Mouse (Mus musculus) cerebellum, adult 9-10 months (tissue): ENCODE data around the gene Lmntd2.

Experiments
- DNase-seq: peaks from one replicate; pipeline ENCODE4 v3.0.0; 2022

Gene Lmntd2

DNA sequence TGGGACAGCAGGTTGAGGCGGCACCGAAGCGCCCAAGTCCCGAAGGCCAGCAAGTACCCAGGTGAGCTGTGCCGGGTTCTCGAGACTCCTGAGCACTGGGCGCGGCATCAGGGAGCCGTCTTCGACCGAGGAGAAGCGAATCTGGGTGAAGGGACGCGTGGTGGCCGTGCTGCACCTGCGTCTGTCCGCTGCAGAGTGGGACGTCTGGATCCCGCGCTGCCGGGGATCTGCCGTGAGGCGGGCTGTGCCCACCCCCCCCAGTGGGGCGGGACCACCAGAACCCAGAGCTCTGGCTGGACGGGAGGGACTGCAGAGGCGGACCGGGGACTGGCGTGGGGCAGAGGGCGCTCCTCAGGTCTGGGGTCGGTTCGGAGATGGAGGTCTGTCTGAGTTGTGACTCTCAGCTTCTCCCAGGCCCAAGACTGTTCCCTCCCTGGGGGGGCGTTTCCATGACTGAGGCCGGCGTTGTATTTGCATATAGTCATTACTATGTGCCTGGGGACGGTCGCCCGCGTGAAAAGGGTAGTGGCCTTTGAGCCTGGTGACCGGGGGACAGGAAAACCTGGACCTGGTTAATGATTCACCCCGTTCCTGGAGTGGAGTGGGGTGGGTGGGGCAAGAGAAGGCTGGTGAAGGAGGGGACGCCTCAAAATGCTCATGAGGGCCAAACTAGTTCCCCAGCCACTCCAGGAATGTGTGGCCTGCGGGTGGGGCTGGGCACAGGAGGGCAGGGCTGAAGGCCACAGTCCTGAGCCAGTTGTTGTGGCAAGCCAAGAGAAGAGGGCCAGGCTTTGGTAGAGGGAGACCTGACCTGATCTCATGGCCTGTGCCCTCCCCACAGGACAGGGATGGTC lies 2.2 kb upstream of the Lmntd2 start:
- peak; percentile 40 for DNase-seq

DNA sequence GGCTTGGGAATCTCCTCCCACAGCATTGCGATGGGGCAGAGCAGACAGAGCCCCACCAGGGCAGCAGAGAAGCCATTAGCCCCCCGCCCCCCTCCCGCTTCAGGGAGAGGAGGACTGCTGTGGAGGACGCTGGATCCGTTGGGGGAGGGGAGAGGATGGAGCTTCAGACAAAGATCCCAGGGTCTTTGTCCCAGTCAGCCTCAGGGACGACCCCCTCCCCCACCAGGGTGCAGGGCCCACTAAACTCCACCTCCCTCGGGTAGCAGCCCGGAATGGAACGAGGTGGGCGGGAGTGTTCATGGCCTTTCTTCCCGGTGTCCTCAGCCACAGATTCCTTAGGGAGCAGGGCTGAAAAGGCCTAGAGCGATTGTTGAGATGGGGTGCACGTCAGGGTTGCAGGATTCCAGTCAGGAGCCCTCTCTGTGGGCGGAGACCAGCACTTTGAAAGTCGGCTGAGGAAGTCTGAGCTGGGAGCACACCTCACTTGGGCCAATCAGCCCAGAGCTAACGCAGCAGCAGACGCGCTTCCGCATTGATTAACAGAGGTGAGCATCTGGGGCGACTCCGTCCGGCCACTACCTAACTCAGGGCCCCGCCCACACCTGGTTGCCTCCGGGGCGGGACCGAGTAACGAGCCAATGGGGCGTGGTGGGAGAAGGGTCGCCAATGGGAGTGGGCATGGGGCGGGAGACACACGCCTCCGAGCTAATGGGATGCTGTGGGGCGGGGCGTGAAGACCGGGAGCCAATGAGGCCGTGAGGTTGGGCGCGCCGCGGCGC lies 1.4 kb upstream of the Lmntd2 start, which contains the start of gene Rassf7:
TSS of gene Rassf7 (plus strand) at position 760 of the 779 bp plus-strand sequence.
- DNase-seq = peak; percentile 91

DNA sequence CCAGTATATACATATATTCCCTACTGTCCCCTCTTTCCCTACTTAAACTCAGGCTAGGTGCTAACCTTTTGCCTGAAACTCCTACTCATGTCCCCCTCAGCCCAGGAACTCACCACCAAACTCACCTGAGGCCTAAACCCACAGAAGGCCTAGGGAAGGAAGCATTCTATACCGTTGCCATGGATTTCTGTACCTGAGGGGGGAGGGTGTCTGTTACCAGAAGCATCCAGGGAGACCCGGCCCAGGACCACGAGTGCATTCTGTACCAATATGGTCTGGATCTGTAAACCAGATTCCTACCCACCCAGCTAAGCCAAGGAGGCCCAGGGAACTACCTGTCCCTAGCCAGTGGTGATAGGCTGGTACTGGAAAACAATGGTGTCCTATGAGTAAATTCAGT lies 430 bp upstream of the Lmntd2 start:
- DNase-seq = peak; percentile 11

DNA sequence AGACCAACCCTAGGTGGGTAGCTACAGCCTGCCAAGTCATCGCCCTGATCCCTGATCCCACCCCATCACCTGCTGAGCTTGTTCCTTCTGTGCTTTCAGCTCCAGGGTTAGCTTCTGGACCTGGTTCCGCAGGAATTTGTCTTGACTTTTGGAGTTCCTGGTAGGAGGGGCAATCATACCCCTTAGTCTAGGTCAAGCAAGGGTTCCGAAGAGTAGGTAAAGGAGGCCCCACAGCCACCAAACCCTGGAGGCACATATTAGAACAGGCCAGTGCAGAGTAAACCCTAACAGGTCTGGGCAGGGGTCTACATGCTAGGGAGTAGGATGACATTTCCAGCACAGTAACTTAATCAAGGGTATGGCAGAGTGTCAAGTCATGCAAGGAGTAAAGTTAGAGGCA lies 747 bp downstream of the Lmntd2 start:
- no peak for DNase-seq

DNA sequence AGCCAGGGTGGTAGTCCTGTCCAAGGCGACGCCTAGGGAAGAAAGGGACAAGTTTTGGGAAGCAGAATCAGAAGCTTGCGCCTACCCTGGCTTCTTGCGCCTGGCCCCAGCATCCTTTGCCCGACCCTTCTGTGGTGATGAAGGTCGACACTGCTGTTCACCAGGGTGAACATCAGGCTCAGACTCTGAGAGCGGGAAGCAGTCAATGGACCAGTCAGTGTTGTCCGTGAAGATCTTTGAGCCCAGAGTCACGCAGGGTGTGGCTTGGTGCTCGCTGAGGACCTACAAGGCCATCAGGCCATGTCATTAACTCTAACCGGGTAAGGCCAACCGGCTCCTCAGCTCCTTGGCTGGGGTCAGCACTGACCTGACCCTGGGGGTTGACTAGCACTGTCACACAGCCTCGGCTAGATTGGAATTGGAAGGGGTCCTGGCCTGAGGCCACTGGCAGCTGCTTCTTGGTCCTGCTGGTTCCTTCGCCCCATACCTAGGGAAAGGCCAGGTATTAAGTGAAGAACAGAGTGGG lies 3.2 kb downstream of the Lmntd2 start:
- DNase-seq = no peak

DNA sequence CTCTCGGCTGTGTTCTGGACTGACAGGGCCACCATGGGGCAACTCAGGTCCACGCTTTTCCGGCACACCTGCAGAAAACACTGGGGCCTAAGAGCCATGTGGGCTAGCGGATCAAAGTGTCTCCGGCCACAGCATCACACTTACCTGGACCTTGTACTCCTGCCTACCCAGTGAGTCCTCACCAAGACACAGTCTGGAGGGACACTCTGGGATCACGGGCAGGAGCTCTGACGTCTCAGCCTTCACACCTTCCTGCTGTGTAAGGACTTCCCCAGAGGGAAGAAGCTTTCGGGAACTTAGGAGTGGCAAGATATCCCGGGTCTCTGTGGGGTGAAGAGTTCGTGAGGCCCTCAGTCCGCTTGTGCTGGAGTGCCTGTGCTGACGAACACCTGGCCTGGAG lies 3.7 kb downstream of the Lmntd2 start:
- DNase-seq = no peak

DNA sequence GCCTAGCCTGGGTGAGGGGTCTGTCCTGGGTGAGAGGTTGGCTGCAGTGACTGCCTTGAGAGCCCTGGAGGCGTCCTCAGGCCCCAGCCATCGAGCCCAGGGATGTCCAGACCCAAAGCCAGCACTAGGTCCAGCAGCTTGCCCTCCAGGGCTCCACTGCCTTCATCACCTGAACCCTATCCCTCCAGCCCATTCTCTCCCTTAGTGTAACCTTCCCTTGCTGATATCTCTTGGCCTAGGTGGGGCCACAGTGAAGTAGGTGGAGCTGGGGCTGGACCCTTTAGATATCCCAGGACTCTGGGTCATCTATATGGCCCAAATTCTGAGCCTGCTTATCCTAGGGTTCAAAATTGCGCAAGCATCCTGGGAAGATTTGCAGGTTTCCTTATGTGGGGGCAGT lies 4.4 kb downstream of the Lmntd2 start:
- DNase-seq = no peak

DNA sequence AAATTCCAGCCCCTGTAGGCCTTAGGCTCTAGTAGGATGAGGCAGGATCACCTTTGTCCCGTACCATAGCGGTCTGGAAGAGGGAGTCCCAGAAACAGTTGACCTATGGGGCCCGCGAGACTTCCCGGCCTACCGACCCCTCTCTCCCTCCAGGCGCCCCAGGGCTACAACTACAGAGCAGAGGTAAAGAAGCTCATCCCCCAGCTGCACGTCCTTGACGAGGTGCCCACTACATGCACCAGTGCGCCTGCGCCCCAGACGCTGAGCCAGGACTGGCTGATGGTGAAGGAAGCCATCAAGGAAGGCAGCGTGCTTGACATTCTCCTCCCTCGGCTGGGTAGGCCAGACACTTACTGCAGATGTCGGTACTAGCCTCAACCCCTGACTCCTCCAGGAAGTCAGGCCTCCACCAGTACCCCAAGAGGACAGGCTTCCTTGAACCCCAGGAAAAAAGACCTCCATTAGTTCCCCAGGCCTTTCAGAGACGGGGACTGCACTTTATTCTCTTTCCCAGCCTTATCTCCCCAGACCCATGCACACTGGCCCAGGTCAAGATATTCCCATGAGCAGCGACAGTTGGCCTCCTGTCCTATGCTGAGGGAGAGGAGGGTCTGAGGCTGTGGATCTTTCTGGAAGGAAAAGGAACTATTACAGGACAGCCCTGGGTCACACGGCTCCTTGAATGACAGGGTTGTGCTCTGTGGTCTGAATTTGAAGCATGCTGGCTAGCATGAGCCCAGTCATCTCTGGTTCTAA lies 7.5 kb downstream of the Lmntd2 start:
- no peak for DNase-seq

DNA sequence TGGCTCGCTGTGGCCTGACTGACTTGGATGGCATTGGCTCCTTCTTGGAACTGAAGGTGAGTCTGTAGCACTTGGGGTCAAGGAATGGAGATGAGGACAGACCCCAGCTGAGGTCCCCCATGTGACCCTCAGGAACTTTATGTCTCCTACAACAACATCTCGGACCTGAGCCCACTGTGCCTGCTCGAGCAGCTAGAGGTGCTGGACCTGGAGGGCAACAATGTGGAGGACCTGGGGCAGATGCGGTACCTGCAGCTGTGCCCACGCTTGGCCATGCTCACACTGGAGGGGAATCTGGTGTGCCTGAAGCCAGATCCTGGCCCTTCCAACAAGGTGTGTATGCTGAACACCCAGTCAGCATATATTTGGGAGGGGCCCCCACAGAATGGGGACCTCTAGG lies 8.4 kb downstream of the Lmntd2 start:
- no peak for DNase-seq

DNA sequence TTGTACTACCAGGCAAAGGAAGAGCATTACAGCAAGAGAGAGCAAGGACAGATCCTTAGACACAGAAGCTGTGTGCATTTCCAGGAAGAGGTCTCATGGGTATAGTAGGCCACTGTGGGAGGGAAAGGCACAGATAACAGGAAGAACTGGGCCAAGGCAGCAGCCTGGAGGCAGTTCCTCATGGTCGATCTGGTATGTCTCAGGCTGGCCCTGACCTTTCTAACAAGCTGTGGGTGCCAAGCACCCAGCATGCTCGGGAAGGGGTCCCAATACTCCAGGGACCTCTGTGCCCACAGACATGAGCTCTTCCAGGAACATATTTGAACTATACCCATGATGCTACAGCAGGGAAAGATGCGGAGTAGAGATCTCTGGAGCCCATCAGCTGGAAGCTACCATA lies 9.3 kb downstream of the Lmntd2 start:
- DNase-seq = no peak

DNA sequence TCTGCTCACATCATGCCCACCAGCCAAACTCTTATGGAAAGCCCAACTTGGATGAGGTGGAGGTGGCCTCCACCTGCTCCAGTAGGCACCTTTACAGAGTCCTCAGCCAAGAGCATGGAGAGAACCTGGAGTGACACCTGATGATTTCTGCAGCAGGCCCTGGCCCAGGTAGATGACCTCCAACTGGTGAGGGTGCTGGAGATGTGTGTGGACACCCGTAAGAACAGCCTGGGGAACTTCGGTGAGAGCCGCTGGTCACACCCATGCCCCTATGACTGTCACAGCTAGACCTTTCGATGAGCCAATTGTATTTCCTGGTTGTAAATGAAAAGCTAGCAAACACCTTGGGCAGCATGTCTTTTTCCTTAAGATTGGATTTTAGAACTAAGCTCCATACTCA lies 15.8 kb downstream of the Lmntd2 start:
- DNase-seq = no peak

DNA sequence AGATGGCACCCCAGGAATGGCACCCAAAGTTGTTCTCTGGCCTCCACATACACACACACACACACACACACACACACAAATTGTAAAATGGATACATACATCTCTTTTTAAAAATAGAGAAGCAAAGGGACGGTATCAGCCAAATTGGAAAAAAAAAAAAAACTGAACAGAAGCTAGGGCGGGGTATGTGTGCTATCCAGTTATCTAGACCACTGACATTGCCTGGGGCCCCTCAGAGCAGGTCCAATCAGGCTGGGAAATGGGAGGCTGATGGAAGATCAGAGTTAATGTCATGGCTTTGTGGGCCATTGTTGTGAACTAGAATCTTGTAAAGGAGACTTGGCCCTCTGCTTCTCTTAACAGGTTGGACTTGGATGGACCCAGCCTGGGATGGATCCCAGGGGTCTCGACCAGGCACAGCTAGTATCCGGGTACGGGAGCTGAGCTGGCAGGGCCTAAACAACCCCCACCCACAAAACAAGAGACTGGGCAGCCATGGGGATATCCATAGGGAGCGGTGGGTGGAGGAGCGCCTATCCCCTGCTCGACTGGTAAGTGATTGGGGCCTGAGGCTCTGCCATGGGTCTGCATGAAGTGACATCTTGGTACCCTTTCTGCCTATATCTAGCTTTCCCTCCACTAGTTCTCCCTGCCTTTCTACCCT lies 17.1 kb downstream of the Lmntd2 start:
- DNase-seq = no peak

DNA sequence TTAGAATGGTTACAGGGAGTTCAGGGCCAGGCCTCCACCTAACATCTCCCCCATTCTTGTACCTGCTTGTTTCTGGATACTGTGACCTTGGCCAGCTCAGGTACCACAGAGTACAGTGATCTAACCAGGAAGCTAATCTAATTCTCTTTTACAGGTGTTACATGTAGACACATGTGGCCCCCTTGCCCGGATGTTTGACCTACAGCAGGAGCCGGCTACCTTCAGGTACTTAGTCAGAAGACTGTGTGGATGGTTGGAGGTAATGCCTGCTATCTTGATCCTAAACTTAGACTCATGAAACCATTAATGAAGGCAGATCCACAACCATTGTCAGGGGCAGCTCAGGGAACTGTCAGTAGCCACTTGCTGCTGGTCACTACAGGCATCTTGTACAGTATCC lies 18.1 kb downstream of the Lmntd2 start:
- no peak for DNase-seq

DNA sequence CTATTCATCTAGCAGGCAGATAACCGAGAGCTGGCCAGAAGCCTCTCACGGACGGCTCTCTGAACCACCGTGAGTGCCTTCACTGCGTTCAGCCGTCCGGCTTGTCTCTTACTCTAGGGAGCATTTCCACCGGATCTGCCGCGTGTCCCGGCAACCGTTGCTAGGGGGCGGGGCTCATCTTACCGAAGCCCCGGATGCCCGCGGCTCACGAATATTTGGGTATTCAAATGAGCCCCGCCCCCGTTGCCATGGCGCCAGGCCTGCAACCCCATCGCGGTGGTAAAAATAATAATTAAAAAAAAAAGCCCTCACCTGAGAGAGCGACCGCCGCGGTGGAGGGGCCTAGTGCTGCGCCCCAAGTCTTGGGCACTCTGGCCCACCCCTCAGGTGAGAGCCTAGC lies 19.1 kb downstream of the Lmntd2 start:
- DNase-seq = peak; percentile 83

DNA sequence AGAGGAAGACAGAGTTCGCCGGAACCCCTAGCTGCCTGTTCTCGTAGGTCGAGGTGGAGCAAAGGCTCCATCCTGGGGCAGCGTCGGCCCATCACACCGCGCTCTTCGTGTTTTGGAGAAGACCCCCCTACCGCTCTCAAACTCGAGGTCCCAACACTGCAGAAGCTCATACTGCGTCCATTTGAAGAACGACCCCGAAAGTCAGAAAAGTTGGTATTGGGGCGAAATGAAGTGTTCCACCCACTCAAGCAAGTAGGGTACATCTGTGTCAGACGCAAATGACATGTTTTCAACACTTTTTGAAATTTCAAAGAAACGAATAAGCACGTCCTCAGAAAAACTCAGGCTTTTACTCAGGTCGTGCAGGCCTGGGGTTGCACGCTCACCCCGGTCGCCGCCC lies 19.5 kb downstream of the Lmntd2 start:
- DNase-seq = peak; percentile 50

DNA sequence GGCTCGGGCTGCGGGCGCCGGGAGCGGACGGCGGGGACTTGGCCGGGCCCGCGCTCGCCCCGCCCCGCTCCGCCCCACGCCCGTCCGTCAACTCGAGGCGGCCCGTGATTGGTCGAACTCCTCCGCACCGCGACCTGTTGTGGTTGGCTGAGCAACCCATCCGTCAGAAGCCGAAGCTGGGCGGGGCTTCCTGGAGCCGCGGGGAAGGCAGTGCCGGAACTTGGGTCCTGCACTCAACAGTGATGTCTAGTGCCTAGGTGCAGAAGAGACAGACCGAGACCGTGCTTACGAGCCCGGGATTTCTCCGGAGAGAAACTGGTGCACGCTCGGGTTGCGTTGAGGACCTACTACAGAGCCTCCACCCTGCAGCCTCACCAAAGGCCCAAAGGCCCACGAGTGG lies 19.9 kb downstream of the Lmntd2 start, which contains the start of the genes Hras and Lrrc56:
TSS of gene Hras (minus strand) at position 58 of the 400 bp plus-strand sequence.
TSS of gene Lrrc56 (plus strand) at position 210 of the 400 bp plus-strand sequence.
- peak; percentile 97 for DNase-seq

DNA sequence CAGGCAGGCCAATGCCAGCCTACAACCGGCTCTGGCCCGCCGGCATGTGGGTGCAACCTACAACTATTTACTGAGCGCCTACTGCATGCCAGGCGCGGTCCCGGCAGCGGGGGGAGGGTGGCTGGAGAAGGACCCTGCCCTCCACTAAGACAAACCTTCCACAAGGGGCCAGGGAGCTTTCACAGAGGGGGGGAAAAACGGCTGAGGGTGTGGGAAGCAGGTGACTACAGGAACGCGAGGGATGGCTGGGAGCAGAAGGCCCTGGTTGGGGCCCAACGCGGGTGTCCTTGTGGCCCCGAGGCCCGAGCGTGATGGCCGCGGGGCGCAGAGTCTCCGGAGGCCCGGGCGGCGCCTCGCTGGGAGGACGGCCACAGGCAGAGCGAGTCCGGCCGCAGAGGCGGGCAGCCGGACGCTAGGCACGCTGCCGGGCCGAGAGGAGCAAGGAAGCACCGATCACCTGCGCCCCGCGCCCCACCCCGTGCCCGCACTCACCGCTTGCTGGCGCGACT lies 20.5 kb downstream of the Lmntd2 start:
- peak; percentile 62 for DNase-seq

DNA sequence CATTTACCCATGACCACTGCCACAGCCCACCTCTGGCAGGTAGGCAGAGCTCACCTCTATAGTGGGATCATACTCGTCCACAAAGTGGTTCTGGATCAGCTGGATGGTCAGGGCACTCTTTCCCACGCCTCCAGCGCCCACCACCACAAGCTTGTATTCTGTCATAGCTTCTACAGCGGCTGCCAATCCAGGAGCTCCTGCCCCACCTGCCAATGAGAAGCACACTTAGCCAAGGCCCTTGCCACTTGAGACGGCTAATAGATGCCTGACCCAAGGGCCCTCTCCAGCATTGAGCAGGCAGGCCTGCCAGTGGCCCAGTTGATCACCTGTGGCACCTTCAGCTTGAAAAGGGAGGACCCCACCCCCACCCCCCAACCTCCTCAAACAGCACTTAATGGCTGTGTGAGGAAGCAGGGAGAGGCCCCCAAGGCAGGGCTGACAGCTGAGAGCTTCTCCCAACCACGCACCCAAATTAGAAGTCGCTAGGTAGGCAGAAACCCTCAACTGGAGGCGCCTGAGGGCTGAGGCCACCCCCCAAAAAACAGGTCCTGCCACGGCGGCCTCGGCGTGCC lies 21.0 kb downstream of the Lmntd2 start:
- DNase-seq = no peak

DNA sequence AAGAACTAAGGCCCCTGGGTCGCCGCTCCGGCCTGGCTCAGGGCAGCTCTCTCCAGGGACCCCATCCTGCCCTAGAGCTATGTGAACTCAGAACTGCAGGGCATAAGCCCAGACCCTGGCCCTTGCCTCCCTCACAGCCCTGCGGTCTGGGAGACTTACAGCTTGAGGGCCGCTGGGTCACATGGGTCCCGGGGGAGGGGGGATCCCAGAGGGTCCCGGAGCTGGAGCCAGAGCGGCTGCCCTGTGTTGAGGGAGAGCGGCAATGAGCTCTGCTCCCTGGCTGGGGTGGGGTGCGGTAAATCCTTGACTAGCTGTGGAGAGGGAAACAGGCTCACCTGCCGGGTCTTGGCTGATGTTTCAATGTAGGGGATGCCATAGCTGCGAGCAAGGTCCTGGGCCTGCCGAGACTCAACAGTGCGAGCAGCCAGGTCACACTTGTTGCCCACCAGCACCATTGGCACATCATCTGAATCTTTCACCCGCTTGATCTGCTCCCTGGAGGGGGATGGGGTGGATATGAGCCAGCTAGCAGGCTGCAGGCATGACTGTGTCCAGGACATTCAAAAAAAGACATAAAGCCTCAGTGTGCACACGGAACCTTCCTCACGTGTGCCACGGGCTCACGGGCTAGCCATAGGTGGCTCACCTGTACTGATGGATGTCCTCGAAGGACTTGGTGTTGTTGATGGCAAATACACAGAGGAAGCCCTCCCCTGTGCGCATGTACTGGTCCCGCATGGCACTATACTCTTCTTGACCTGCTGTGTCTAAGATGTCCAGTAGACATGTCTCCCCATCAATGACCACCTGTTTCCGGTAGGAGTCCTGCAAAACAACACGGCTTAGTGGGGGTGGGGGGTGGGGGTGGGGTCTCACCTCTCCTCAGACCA lies 21.8 kb downstream of the Lmntd2 start:
- DNase-seq = no peak

DNA sequence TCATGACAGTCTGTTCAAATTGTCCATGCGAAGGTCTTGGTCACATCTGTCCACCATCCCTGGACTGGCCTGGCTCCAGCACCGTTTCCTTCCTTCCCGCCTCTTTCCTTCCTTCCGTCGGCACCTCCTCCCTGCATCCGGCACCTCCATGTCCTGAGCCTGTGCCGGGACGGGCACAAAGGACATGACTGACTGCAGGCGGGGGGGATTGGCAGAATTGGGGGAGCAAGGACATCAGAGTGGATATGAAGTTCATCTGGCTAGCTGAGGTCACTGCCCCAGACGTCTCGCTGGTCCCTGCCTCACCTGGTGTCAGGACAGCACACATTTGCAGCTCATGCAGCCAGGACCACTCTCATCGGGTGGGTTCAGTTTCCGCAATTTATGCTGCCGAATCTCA lies 22.8 kb downstream of the Lmntd2 start:
- DNase-seq = no peak

DNA sequence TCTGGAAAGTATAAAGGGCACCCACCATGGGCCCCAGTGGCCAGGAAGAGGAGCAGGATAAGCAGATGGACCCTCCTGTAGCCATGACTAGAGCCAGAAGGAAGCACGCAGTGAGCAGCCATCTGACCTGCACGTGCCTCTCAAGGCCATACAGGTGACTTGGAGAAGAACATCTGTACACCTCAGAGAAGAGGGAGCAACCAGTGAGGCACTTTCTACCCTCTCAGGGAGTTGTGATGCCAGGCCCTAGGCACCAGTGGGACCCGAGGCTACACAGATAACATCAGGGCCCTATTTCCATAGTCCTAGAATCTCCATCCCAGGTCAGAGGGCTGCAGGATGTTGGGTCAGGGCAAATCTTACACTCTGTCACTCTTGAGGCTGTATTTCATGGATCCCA lies 23.7 kb downstream of the Lmntd2 start:
- no peak for DNase-seq
